Mouse (Mus musculus) urinary bladder, postnatal 4 days (tissue): ENCODE results near the gene Msn.

Experiments
- DNase-seq, 2 experiments: peaks; one replicate each; pipeline ENCODE4 v3.0.0; 2021 to 2022; ENCODE audit warnings: low spot score in 2 of 2

The Msn gene

GRCm38 (mm10) chrX:96095509-96096499, at the start of gene Msn:
Msn (plus strand) TSS chrX:96096042.
- peak; percentile 60 to 67 for DNase-seq

- peak in 1 of 2 experiments; percentile 16 for DNase-seq
Observed at GRCm38 (mm10) chrX:96052798-96053197, 43.0 kb upstream of the Msn start.

- no peak for DNase-seq
Observed at GRCm38 (mm10) chrX:96077747-96078146, 18.1 kb upstream of the Msn start.

GRCm38 (mm10) chrX:96086259-96086658, 9.6 kb upstream of the Msn start:
- no peak for DNase-seq

GRCm38 (mm10) chrX:96096513-96097210, 820 bp downstream of the Msn start:
- DNase-seq = no peak

GRCm38 (mm10) chrX:96097491-96097970, 1.7 kb downstream of the Msn start:
- no peak for DNase-seq

- no peak for DNase-seq
Observed at GRCm38 (mm10) chrX:96099003-96099402, 3.2 kb downstream of the Msn start.

GRCm38 (mm10) chrX:96107427-96108291, 11.8 kb downstream of the Msn start:
- no peak for DNase-seq

GRCm38 (mm10) chrX:96113106-96113634, 17.3 kb downstream of the Msn start:
- no peak for DNase-seq

- DNase-seq = no peak
Observed at GRCm38 (mm10) chrX:96115501-96115900, 19.7 kb downstream of the Msn start.

- DNase-seq = no peak
Observed at GRCm38 (mm10) chrX:96117366-96117765, 21.5 kb downstream of the Msn start.

- no peak for DNase-seq
Observed at GRCm38 (mm10) chrX:96119997-96120396, 24.2 kb downstream of the Msn start.

- DNase-seq = no peak
Observed at GRCm38 (mm10) chrX:96121912-96122311, 26.1 kb downstream of the Msn start.

- no peak for DNase-seq
Observed at GRCm38 (mm10) chrX:96126803-96127202, 31.0 kb downstream of the Msn start.

GRCm38 (mm10) chrX:96130139-96130538, 34.3 kb downstream of the Msn start:
- no peak for DNase-seq

GRCm38 (mm10) chrX:96130663-96131062, 34.8 kb downstream of the Msn start:
- no peak for DNase-seq

- DNase-seq = no peak
Observed at GRCm38 (mm10) chrX:96133260-96133659, 37.4 kb downstream of the Msn start.

- DNase-seq = no peak
Observed at GRCm38 (mm10) chrX:96134243-96134661, 38.4 kb downstream of the Msn start.

- no peak for DNase-seq
Observed at GRCm38 (mm10) chrX:96134840-96135580, 39.2 kb downstream of the Msn start.

GRCm38 (mm10) chrX:96135581-96135980, 39.7 kb downstream of the Msn start:
- DNase-seq = no peak

GRCm38 (mm10) chrX:96139262-96139661, 43.4 kb downstream of the Msn start:
- DNase-seq = no peak
